Mouse (Mus musculus): Measurements from ENCODE around the gene Gm11985.
"Not testable (repeated sequence)": the region's sequence is repeated elsewhere in the genome, so short reads cannot be mapped to it uniquely, and the experiment has no call there.

The Gm11985 gene

GRCm38 (mm10) chr11:7188469-7188868 is at the start of gene Gm11985:
Gm11985 (minus strand) TSS chr11:7188569.
- DNase-seq = no peak

DNA sequence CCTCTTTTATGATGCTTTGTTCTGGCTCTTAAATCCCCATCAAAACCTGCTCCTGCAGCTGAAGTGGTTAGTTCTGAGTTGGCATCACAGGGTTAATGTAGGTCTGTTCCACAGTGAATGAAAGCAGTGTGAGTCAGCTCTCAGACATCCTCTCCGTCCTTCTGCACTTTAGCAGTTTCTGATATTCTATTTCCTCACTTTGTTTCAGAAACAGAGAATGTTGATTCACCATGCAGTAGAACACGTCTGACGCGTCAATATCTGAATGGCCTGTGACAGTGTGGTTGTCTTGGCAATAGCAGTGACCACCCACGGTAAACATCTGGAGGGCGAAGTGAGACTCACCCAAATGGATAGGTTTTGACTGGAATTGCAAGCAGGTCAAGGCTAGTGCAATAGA is 49.3 kb upstream of the Gm11985 start:
- DNase-seq = no peak

DNA sequence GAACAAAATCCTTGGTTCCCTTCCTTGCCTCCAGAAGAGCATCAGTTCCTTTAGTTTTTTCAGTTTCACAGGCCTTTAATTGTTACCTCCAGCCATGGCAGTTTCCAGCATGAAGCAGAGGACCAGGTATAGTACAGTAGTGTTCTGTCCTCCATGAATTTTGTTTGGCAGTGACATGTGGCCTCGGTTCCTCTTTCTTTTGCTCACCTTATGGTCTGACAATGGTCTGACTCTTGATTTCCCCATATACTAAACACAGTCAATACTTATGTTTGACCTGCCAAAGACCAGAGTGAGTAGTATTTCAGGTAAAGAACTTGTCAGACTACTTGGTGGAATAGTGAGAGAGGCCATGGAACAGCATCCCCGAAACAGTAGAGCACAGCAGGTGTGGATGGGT is 48.4 kb upstream of the Gm11985 start:
- no peak for DNase-seq

- no peak for DNase-seq
Measured at GRCm38 (mm10) chr11:7234981-7235609, 46.7 kb upstream of the Gm11985 start.

GRCm38 (mm10) chr11:7234436-7234835 is 46.1 kb upstream of the Gm11985 start:
- no peak for DNase-seq

GRCm38 (mm10) chr11:7233333-7233732 is 45.0 kb upstream of the Gm11985 start:
- DNase-seq = no peak

DNA sequence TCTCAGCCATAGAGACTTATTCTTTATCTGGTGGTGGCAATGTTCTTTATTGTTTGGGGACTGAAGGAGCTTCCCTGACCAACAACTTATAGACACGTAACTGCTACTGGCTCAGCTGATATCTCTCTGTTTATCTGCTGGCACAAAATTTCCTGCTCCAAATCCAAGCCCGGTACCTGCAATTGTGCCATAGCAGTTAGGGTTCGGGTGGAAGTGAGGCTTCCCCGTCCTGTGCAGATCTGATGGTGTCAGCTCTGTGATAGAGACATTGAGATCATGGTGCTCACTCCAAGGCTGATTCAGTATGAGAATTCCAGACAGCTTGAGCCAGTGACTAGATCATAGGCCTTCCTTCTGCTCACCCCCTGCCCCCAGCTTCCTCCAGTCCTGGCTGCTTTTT is 43.6 kb upstream of the Gm11985 start:
- DNase-seq = no peak

GRCm38 (mm10) chr11:7230000-7230399 is 41.6 kb upstream of the Gm11985 start:
- DNase-seq = no peak

GRCm38 (mm10) chr11:7228107-7228506 is 39.7 kb upstream of the Gm11985 start:
- no peak for DNase-seq

DNA sequence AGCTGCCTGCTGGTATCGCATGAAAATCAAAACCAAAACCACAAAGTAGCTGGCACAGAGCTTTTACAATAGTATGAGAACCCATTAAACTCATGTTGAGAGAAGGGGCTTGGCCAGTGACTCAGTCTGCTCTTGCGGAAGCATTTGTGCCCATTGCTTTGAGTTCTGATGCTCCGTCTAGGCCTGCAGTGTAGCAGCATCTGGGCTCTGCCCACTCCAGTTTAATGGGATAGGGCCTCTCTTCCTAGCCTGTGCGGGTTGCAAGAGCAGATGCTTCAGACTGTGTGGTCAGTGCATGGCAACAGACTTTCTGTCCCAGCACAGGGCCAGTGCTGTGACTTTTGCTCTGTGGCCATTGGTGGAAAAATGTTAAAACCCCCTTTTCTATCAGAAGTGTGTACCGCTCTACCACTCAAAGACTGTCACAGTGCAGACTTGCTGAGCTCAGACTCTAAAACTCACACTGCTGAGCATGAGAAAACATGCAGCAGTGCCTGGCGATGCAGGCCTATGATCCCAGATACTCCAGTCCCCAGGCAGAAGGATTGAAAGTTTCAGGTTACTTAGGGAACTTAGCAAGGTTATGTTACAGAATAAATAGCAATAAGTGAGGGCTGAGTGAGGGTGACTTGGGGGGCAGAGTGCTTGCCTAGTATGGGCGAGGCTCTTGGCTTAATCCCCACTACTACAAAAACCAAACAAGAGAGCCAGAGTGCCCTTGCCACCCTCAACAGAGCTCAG is 38.6 kb upstream of the Gm11985 start:
- no peak for DNase-seq

DNA sequence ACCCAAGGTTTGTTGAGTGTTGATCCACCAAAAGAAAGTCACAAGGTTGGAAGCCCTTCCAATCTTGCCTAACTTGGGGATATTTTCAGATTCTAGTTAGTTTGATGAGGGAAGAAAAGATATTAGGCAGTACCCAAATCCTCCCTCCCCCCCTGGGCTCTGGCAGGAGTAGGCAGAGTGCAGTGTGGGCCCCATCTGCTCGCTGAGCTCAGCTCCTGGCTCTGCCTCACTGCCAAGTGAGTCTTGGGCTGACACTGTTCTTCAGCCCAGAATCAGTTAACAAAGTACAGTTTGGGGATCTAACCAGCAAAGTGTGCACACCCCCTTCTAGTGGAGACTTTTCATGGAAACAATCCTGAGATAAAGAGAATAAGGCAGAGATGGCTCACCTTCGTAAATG is 37.8 kb upstream of the Gm11985 start:
- peak; percentile 13 to 43 for DNase-seq

- DNase-seq = not testable (repeated sequence)
Measured at GRCm38 (mm10) chr11:7221826-7222225, 33.5 kb upstream of the Gm11985 start.

DNA sequence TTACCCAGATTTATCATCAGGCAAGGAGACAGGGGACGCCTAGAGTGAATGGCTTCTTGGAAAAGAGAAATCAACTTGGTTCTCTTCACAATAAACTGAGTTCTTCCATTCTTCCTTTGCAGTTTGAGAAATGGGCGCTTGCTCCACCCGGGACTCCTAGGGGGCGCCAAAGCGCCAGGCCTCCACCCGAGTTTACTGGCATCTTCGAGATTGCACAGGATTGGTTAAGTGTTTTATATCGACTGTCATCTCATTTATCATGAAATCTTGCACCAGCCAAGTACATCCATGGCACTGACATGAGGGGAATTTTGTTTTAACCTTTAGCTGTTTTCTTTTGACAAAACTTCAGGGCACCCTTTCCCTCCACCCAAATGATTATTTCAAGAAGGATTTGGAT is 27.3 kb upstream of the Gm11985 start:
- peak; percentile 67 to 72 for DNase-seq

DNA sequence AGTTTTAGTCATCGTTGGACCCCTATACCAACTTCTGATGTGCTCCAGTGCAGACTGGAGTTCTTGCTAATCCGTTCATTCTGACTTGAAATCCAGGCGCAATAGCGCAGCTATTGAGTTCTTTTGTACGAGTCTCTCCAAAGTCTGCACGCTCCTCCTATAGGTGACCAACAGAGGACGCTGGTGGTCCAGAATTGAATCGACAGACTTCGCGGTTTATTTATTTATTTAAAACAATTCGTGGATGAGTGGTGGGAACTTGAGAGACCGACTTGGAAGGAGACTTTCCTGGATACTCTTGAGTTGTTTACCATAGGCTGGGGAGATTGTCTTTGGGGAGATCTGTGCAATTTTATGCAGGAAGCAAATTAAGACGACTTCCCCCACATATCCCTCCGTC is 26.4 kb upstream of the Gm11985 start:
- DNase-seq = peak; percentile 42 to 55

DNA sequence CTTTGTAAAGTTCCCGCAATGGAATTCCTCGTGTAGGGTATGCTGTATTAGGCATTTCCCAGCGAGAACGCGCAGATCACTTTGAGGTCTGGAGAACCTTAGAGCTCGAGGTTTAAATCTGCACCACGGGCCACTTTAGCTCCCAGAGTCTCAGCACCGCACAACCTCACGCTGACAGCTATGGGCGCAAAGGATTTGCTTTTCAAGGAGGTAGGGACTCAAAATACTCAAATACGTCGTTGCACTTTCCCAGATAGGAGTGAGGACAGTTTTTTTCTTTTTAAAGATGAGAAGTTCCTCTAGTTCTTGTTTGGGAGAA is 25.9 kb upstream of the Gm11985 start:
- DNase-seq = no peak

GRCm38 (mm10) chr11:7213501-7214341 is 25.4 kb upstream of the Gm11985 start, which contains the start of gene Igfbp3:
Igfbp3 (minus strand) TSS chr11:7213923.
- DNase-seq = peak; percentile 53 to 66

- DNase-seq = no peak
Measured at GRCm38 (mm10) chr11:7213161-7213500, 24.8 kb upstream of the Gm11985 start.

DNA sequence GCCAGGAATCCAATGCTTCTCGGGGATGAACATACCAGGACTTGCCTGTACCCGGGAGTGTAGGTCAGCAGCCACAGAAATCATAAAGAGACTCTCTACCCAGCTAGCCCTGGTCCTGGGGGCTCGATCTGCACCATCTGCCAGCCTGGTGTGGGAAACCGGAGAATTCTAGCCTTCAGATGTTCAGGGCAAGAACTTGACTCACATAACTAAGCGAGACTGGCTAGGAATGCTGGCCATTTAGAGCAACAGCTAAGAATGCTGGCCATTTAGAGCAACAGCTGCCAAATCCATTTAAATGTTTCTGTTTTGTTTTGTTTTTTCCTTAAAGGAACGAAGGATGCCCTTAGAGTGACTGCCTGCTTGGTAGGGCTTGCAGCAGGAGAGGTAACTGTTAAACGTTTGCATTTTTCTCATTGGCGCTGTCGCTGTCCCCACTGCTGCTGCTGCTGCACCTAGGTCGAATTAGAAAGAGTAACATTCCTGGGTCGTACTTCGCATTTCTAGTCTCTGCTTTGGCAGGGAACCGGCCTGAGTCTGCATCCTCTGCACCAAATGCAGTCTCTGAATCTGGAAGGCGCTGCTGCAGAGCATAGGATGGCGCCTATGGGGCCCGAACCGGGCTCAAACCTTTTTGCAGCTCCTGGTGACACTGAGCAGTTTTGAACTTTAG is 23.9 kb upstream of the Gm11985 start:
- DNase-seq = no peak

- DNase-seq = no peak
Measured at GRCm38 (mm10) chr11:7211211-7211610, 22.8 kb upstream of the Gm11985 start.

GRCm38 (mm10) chr11:7210343-7210742 is 22.0 kb upstream of the Gm11985 start:
- DNase-seq = peak; percentile 68 to 76

- no peak for DNase-seq
Measured at GRCm38 (mm10) chr11:7203846-7204245, 15.5 kb upstream of the Gm11985 start.

GRCm38 (mm10) chr11:7202206-7202605 is 13.8 kb upstream of the Gm11985 start:
- no peak for DNase-seq

DNA sequence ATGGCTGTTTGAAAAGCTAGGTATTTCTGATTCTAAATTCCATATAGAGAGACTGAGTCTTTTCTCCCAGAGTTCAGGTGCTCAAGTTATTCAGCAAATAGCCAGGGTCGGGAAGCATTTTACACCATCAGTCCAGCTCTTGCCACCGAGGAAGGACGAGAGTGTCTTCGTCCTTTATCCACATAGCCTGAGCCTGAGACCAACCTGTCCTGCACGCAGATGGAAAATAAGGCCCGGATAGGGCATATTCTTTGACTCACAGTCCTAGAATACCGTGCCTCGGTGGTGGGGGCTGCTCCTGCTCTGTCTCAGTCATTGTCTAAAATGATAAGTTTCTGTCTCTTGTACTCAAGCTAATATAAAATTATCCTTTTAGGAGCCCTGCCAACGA is 12.0 kb upstream of the Gm11985 start:
- no peak for DNase-seq

Data from cerebellum, postnatal 36 days (tissue).